Mouse (Mus musculus) liver, adult 2 months (tissue): ENCODE results near the gene Psmc4. TPM values are rescaled to one million over a fixed set of nuclear protein-coding genes. Genes with fewer than 3 reads are reported as not detected.
A peak's percentile ranks its signal among the peaks of the same experiment; 100 is the strongest.

Experiments used
- DNase-seq: peaks from one replicate; pipeline ENCODE4 v3.0.0-alpha.2; 2011; ENCODE audit warnings: low read depth, low spot score; ENCODE audit errors: extremely low read depth
- H3K27ac ChIP-seq: fragments of 200-500 bp; replicated peaks from 2 replicates; pipeline ENCODE4 v1.5.1; 2012; ENCODE audit warnings: low read depth, mild to moderate bottlenecking, control low read depth, inconsistent platforms, low read length; ENCODE audit not compliant: insufficient read depth
- H3K27me3 ChIP-seq: fragments of 200-500 bp; 2 replicates; pipeline ENCODE4 v1.6.1; 2012; ENCODE audit warnings: mild to moderate bottlenecking, moderate library complexity, low read length, inconsistent platforms; ENCODE audit not compliant: control insufficient read depth, insufficient read depth
- H3K36me3 ChIP-seq: fragments of 200-500 bp; 2 replicates; pipeline ENCODE4 v1.6.1; 2012; ENCODE audit warnings: low read length, inconsistent platforms; ENCODE audit not compliant: control insufficient read depth, insufficient read depth
- H3K4me1 ChIP-seq: fragments of 200-500 bp; 2 replicates; pipeline ENCODE4 v1.6.1; 2011; ENCODE audit warnings: low read length; ENCODE audit not compliant: control insufficient read depth, insufficient read depth
- H3K4me3 ChIP-seq: fragments of 200-500 bp; 2 replicates; pipeline ENCODE4 v1.5.1; 2011; ENCODE audit warnings: low read depth, mild to moderate bottlenecking, control low read depth, low read length, moderate library complexity; ENCODE audit not compliant: insufficient read depth
- H3K79me2 ChIP-seq: fragments of 200-500 bp; 2 replicates; pipeline ENCODE4 v1.6.1; 2012; ENCODE audit warnings: inconsistent platforms, mild to moderate bottlenecking, low read length, moderate library complexity; ENCODE audit not compliant: control insufficient read depth, insufficient read depth
- H3K9ac ChIP-seq: fragments of 200-500 bp; 2 replicates; pipeline ENCODE4 v1.6.1; 2012; ENCODE audit warnings: low read depth, mild to moderate bottlenecking, control low read depth, inconsistent platforms, low read length
- CTCF ChIP-seq: fragments of 200-500 bp; IDR thresholded peaks from 2 replicates; pipeline ENCODE4 v1.5.1; 2011; ENCODE audit warnings: low read depth, low read length, control low read depth
- POLR2A ChIP-seq: fragments of 200-500 bp; IDR thresholded peaks from 2 replicates; pipeline ENCODE4 v1.6.1; 2011; ENCODE audit warnings: low read length, control low read depth; ENCODE audit not compliant: insufficient read depth; ENCODE audit errors: extremely low read depth
- WGBS: fragments of 180-500 bp; shearing (Covaris S2); methylation state at CpG from one replicate; pipeline ENCODE4 v1.1.7; 2018; 5-methylcytosine and 5-hydroxymethylcytosine counted together
- polyA plus RNA-seq: library from polyadenylated mRNA; depleted of rRNA; stranded (reverse); fragments of >200 nt; gene quantifications from 2 replicates; pipeline ENCODE4 v1.2.3, GENCODE M21; 2012
- total RNA-seq: library from RNA; depleted of rRNA; stranded (reverse); fragments of >200 nt; gene quantifications from 2 replicates; pipeline ENCODE4 v1.2.3, GENCODE M21; 2014

Gene Psmc4
- total and polyA plus RNA-seq, 2 experiments: 98.8 to 99.4 TPM

DNA sequence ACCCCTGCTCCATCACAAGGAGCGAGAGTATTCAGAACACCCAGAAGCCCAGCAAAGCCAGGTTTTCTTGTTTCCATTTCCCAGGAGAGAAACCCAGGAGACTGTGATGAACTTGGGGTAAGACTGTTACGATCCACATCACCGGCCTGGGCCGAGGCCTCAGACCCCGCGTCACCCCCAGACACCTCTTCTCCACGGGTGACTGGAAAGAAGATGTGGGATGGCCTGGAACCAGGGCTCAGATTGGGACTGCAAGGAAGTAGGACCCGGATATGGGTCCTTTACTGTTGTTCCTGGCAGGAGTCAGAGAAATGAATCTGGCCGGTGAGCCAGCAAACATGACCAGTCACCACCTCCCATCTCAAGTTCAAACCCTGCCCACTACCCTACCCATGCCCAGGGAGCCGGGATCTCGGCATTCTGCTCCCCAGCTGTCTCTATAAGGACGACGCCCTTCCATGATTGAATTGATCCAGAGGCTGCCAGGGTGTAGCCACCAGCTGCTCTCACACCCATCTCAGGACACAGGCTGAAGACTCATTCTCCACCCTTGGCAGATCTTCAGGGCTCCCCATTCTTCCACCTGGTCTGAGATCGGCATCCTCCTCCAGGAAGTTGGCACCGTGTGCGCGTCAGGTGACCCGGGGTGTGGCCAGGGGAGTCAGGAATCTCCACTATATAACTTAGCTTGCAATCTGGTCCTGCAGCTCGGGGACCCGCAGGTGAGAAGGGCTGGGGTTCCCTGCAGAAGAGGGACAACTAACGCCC is 20.8 kb upstream of the Psmc4 start, which contains the start of gene Fcgbp:
Gene Fcgbp, plus strand, starts transcription at position 706 of the 768 bp plus-strand sequence.
- Histone ChIP-seq H3K36me3 (no peaks in the 10 kb centered on the region), H3K27me3 (no peaks in the 10 kb centered on the region), H3K27ac (no peak within 1 kb of the TSS), H3K4me3 (no peak within 1 kb of the TSS), H3K79me2 (no peaks in the 10 kb centered on the region), H3K9ac (no peak within 1 kb of the TSS), H3K4me1 (no peaks in the 10 kb centered on the region)
- no peak for TF ChIP-seq CTCF
- TF ChIP-seq POLR2A: no peak
- 85% methylated on average over 21 of the region's 21 CpGs for WGBS
- no peak for DNase-seq

DNA sequence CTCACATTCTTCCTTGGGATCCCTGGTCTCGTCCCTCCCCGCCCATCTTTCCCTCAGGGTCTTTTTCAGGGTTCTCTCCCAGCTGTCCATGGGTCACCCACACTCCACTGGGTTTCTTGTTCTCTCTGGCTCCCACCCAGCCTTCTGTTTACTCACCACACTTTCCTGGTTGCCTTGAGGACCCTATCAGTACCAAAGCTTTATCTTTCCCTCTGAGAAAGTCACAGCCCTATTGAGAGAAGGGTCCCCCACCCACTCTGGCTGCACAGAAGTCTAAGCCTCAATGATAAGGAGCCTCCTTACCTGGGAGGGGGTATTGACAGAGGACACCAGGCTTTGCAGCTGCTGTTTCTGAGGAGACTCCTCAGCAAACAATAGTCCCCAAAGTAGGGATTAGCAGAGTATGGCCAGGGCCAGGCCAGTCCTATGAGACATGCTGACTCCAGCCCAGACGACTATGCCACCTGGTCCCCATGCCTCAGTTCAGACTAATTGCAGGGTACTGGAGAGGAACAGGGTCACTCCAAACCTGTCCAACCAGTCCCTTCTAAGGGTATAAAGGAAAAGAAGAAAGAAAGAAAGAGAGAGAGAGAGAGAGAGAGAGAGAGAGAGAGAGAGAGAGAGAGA is 19.8 kb upstream of the Psmc4 start:
- peaks cover under 1% of the 10 kb centered on the region; the same call in 1 of the 2 replicates for H3K4me1 ChIP-seq
- TF ChIP-seq CTCF (no peak), POLR2A (no peak)
- no peaks in the 10 kb centered on the region for H3K36me3 ChIP-seq
- H3K27ac ChIP-seq: no peak overlapping the region
- 54% methylated on average over 3 of the region's 3 CpGs for WGBS
- no peak for DNase-seq
- H3K27me3 ChIP-seq: no peaks in the 10 kb centered on the region
- no peaks in the 10 kb centered on the region for H3K79me2 ChIP-seq
- H3K4me3 ChIP-seq: no peak overlapping the region
- H3K9ac ChIP-seq: no peak overlapping the region

DNA sequence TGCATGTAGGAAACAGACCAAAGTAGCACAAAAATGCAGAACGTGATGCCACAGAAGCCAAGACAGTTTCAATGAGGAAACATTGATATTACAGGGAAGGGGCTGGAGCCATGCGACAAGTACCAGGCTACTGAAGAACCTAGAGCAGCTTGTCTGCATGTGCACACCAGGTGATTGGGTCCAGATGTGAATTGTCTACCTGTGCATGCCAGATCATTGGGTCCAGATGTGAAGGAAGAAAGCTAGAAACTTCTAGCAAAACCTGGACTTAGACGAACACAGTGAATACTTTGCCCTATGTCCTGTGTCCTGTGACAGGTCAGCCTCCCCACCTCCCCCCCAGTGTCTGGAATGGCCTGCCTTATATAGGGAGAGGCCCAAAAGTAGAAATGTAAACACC is 18.8 kb upstream of the Psmc4 start:
- Histone ChIP-seq H3K4me1 (peaks cover 5% of the 10 kb centered on the region), H3K27ac (no peak overlapping the region), H3K27me3 (no peaks in the 10 kb centered on the region), H3K9ac (no peak overlapping the region), H3K36me3 (no peaks in the 10 kb centered on the region), H3K4me3 (no peak overlapping the region), H3K79me2 (no peaks in the 10 kb centered on the region)
- 71% methylated on average over 3 of the region's 3 CpGs for WGBS
- TF ChIP-seq POLR2A: no peak
- TF ChIP-seq CTCF: no peak
- no peak for DNase-seq

DNA sequence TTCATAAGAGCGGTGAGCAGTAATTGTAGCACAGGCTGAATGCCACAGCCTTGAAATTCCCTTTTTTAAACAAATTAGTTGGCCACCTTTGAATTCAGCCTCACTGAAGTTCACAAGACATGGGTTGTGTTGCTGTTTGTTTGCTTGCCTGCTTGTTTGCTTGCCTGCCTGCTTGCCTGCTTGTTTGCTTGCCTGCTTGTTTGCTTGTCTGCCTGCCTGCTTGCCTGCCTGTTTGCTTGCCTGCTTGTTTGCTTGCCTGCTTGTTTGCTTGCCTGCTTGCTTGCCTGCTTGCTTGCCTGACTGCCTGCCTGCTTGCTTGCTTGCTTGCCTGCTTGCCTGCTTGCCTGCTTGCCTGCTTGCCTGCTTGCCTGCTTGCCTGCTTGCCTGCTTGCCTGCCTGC is 10.1 kb upstream of the Psmc4 start:
- peak overlapping the region; percentile 82 for H3K9ac ChIP-seq
- H3K79me2 ChIP-seq: no peaks in the 10 kb centered on the region
- TF ChIP-seq CTCF (no peak), POLR2A (no peak)
- H3K27ac ChIP-seq: peak overlapping the region; percentile 61
- 67% methylated on average over 1 of the region's 1 CpGs for WGBS
- peaks cover 17% of the 10 kb centered on the region for H3K4me1 ChIP-seq
- H3K27me3 ChIP-seq: no peaks in the 10 kb centered on the region
- DNase-seq: no peak
- peak overlapping the region; percentile 0; the same call in 1 of the 2 replicates for H3K4me3 ChIP-seq
- H3K36me3 ChIP-seq: no peaks in the 10 kb centered on the region

DNA sequence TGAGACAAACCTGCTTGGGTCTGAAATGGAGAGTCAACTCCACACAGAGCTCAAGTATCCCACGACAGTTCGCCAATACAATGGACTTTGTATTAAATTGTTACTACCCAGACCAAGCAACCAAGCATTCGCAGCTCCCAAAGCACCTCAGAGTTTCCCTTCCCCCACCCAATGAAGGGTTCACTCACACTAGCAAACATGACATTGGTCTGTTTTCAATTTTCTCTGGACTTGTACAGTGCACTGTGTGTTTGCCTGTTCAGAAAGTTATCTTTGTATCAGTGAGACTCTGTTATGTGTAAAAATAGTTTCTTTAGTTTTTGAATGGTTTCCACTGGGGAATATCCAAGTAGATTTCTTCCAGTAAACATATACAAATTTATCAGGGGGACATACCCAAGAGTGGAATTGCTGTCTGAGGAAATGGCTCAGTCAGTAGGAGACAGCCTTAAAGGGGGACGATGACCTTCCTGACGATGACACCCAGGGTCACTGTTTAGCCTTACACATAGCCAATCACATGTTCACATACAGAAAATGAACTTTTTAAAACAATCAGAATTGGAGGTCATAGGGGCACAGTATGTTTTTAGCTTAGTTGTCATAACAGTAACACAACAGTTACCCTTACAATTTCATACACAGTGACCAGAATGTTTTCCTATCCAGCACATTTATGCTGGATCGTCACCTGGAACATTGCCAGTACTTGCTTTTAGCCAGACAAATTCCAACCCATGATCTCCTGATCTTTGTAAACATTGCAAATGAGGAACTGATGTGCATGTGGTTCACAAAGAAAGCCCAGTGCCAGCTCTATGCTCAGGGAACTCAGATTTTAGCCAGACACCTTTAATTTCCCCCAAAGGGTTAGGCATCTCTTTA is 3.4 kb upstream of the Psmc4 start:
- peak; percentile 96 for DNase-seq
- Histone ChIP-seq H3K9ac (no peak overlapping the region; the same call in 1 of the 2 replicates), H3K36me3 (peaks cover 3% of the 10 kb centered on the region), H3K27me3 (no peaks in the 10 kb centered on the region), H3K4me1 (peaks cover 19% of the 10 kb centered on the region; the same call in 1 of the 2 replicates), H3K79me2 (peaks cover 5% of the 10 kb centered on the region; the same call in 1 of the 2 replicates), H3K4me3 (no peak overlapping the region), H3K27ac (peak overlapping the region; percentile 97)
- WGBS: 14% methylated on average over 6 of the region's 6 CpGs
- TF ChIP-seq POLR2A (no peak), CTCF (no peak)
